ENCODE assay signal across 7 mouse cellular contexts in genomic region chr12:83620694-83621093, GRCm38 (mm10). TPM values are rescaled to one million over a fixed set of nuclear protein-coding genes. Genes with fewer than 3 reads are reported as not detected.
DNase-seq lines count a peak whose midpoint lies in the region; ATAC-seq lines count a peak whose summit lies in the region.
"Not testable (repeated sequence)": the region's sequence is repeated elsewhere in the genome, so short reads cannot be mapped to it uniquely, and the experiment has no call there.

No protein-coding gene starts in this region.

- peak; percentile 59; the same call in 1 of the 2 replicates for ATAC-seq in frontal cortex, adult (ENCODE audit: low TSS enrichment)
- not testable (repeated sequence) for ATAC-seq in heart, embryonic 12.5 days (ENCODE audit: insufficient number of reproducible peaks, low FRiP score); hindbrain, embryonic 15.5 days (ENCODE audit: low FRiP score, low read depth); liver, embryonic 12.5 days
- ATAC-seq in megakaryocyte, adult 5-6 weeks (ENCODE audit: poor library complexity, severe bottlenecking), result peak; percentile 38

- not testable (repeated sequence) for H3K9me3 ChIP-seq in ES-E14 (ENCODE audit: control insufficient read depth, insufficient read depth, low read depth, low read length); heart, embryonic 12.5 days (replicated peaks); hindbrain, embryonic 15.5 days; liver, embryonic 12.5 days (replicated peaks)

- 51% methylated on average over 23 of the region's 23 CpGs for WGBS in heart, embryonic 12.5 days
- 72% methylated on average over 23 of the region's 23 CpGs for WGBS in hindbrain, embryonic 15.5 days
- WGBS in liver, embryonic 12.5 days (ENCODE audit: insufficient replicate concordance), result 43% methylated on average over 23 of the region's 23 CpGs

- not testable (repeated sequence) for H3K27ac ChIP-seq in ES-E14 (ENCODE audit: insufficient read depth, low read depth, low read length, poor library complexity, severe bottlenecking); heart, embryonic 12.5 days (ENCODE audit: poor library complexity, severe bottlenecking); hindbrain, embryonic 15.5 days (replicated peaks); liver, embryonic 12.5 days

- peak overlapping the region; percentile 74 for H3K9ac ChIP-seq in ES-E14 (ENCODE audit: insufficient read depth, low read depth, low read length, poor library complexity, severe bottlenecking)
- peak overlapping the region; percentile 36; the same call in 1 of the 2 replicates for H3K9ac ChIP-seq in heart, embryonic 12.5 days
- H3K9ac ChIP-seq in hindbrain, embryonic 15.5 days; liver, embryonic 12.5 days: not testable (repeated sequence)

- H3K27me3 ChIP-seq in heart, embryonic 12.5 days (replicated peaks); hindbrain, embryonic 15.5 days; liver, embryonic 12.5 days (replicated peaks): not testable (repeated sequence)

- H3K36me3 ChIP-seq in ES-E14 (ENCODE audit: control insufficient read depth, insufficient read depth, low read length, poor library complexity, severe bottlenecking); heart, embryonic 12.5 days; hindbrain, embryonic 15.5 days; liver, embryonic 12.5 days: not testable (repeated sequence)

- in situ Hi-C loops in ES-E14 (cut with MboI; ENCODE audit: low sequenced_read_pairs in 2 of 2, unreplicated experiment in 2 of 2), result not testable (repeated sequence)

- not testable (repeated sequence) for H3K4me1 ChIP-seq in ES-E14 (ENCODE audit: control insufficient read depth in 2 of 2, insufficient read depth in 2 of 2, low read length in 2 of 2, poor library complexity in 1 of 2); heart, embryonic 12.5 days (replicated peaks); hindbrain, embryonic 15.5 days (replicated peaks); liver, embryonic 12.5 days

- DNase-seq in ES-E14 (ENCODE audit: low read depth, low spot score), result not testable (repeated sequence)
- DNase-seq in testis, postnatal 10 days (ENCODE audit: low spot score), result peak; percentile 36

- peak overlapping the region; percentile 60 for H3K4me2 ChIP-seq in heart, embryonic 12.5 days
- 0 out of 2 replicates have a peak overlapping the region, but pooled peaks have one; percentile 15 for H3K4me2 ChIP-seq in hindbrain, embryonic 15.5 days
- peak overlapping the region; percentile 55 for H3K4me2 ChIP-seq in liver, embryonic 12.5 days

- H3K4me3 ChIP-seq in ES-E14 (ENCODE audit: insufficient read depth in 1 of 2, low read depth in 1 of 2, low read length in 2 of 2, poor library complexity in 1 of 2, severe bottlenecking in 1 of 2), result peak overlapping the region; percentile 62 to 64
- peak overlapping the region; percentile 27; the same call in 1 of the 2 replicates for H3K4me3 ChIP-seq in heart, embryonic 12.5 days
- H3K4me3 ChIP-seq in hindbrain, embryonic 15.5 days, result not testable (repeated sequence)
- 0 out of 2 replicates have a peak overlapping the region, but pooled peaks have one; percentile 11 for H3K4me3 ChIP-seq in liver, embryonic 12.5 days

RNA-seq across cellular contexts. Expression of gene Rbm25, which starts 10.3 kb away (rescaled TPM):
- 146 and 151 TPM in 2 replicates for total RNA-seq in ES-E14 (2012; rRNA removed)
- 176 and 187 TPM in 2 replicates for polyA plus RNA-seq in heart, embryonic 12.5 days (2016; fragmentation: Nextera tagmentation; extraction: Ambion mirVana)
- polyA plus RNA-seq in hindbrain, embryonic 15.5 days (2015; fragmentation: Nextera tagmentation; extraction: Ambion mirVana), result 232 and 242 TPM in 2 replicates
- 163 and 166 TPM in 2 replicates for polyA plus RNA-seq in liver, embryonic 12.5 days (2016; fragmentation: Nextera tagmentation; extraction: Ambion mirVana)
- 117 and 145 TPM in 2 replicates for total RNA-seq in megakaryocyte, adult 5-6 weeks (2015)
- 127 and 162 TPM in 2 replicates for total RNA-seq in megakaryocyte, adult 5-6 weeks (2017)

RNA-seq across cellular contexts. Expression of gene Zfyve1, which starts 23.7 kb away (rescaled TPM):
- total RNA-seq in ES-E14 (2012; rRNA removed), result 38.2 and 39.9 TPM in 2 replicates
- polyA plus RNA-seq in heart, embryonic 12.5 days (2016; fragmentation: Nextera tagmentation; extraction: Ambion mirVana), result 16.3 and 19.2 TPM in 2 replicates
- polyA plus RNA-seq in hindbrain, embryonic 15.5 days (2015; fragmentation: Nextera tagmentation; extraction: Ambion mirVana), result 24.8 and 27.8 TPM in 2 replicates
- 8.2 and 9.1 TPM in 2 replicates for polyA plus RNA-seq in liver, embryonic 12.5 days (2016; fragmentation: Nextera tagmentation; extraction: Ambion mirVana)
- 8.3 and 10.1 TPM in 2 replicates for total RNA-seq in megakaryocyte, adult 5-6 weeks (2015)
- total RNA-seq in megakaryocyte, adult 5-6 weeks (2017), result 13.6 and 18.8 TPM in 2 replicates
